Mouse (Mus musculus): ENCODE data around the gene Col6a3.

Col6a3 gene

GRCm38 (mm10) chr1:90843836-90844235 is at the start of gene Col6a3:
TSS of gene Col6a3 (minus strand) at chr1:90843971.
- peak; percentile 61 to 71 for DNase-seq

GRCm38 (mm10) chr1:90885771-90886460 is 42.1 kb upstream of the Col6a3 start:
- no peak for DNase-seq

- no peak for DNase-seq
Measured at GRCm38 (mm10) chr1:90876486-90877270, 32.9 kb upstream of the Col6a3 start.

- peak in 1 of 2 experiments; percentile 26 for DNase-seq
Measured at GRCm38 (mm10) chr1:90875961-90876360, 32.2 kb upstream of the Col6a3 start.

- DNase-seq: no peak
Measured at GRCm38 (mm10) chr1:90875371-90875770, 31.6 kb upstream of the Col6a3 start.

- no peak for DNase-seq
Measured at GRCm38 (mm10) chr1:90870581-90870980, 26.8 kb upstream of the Col6a3 start.

GRCm38 (mm10) chr1:90866734-90867133 is 23.0 kb upstream of the Col6a3 start:
- DNase-seq: peak in 1 of 2 experiments; percentile 10

GRCm38 (mm10) chr1:90855880-90856279 is 12.1 kb upstream of the Col6a3 start:
- DNase-seq: no peak

GRCm38 (mm10) chr1:90849836-90850235 is 6.1 kb upstream of the Col6a3 start:
- DNase-seq: peak; percentile 53 to 58

GRCm38 (mm10) chr1:90845206-90845605 is 1.4 kb upstream of the Col6a3 start:
- DNase-seq: no peak

- peak in 1 of 2 experiments; percentile 15 for DNase-seq
Measured at GRCm38 (mm10) chr1:90842789-90843587, 783 bp downstream of the Col6a3 start.

- peak; percentile 78 to 85 for DNase-seq
Measured at GRCm38 (mm10) chr1:90840250-90840649, 3.5 kb downstream of the Col6a3 start.

- DNase-seq: no peak
Measured at GRCm38 (mm10) chr1:90838657-90839056, 5.1 kb downstream of the Col6a3 start.

- no peak for DNase-seq
Measured at GRCm38 (mm10) chr1:90838221-90838620, 5.5 kb downstream of the Col6a3 start.

GRCm38 (mm10) chr1:90836178-90836740 is 7.5 kb downstream of the Col6a3 start:
- no peak for DNase-seq

GRCm38 (mm10) chr1:90834701-90835100 is 9.1 kb downstream of the Col6a3 start:
- DNase-seq: no peak

GRCm38 (mm10) chr1:90830006-90830405 is 13.8 kb downstream of the Col6a3 start:
- peak in 1 of 2 experiments; percentile 32 for DNase-seq

- DNase-seq: peak; percentile 68 to 71
Measured at GRCm38 (mm10) chr1:90813226-90813625, 30.5 kb downstream of the Col6a3 start.

GRCm38 (mm10) chr1:90808930-90809329 is 34.8 kb downstream of the Col6a3 start:
- no peak for DNase-seq

GRCm38 (mm10) chr1:90803104-90803503 is 40.7 kb downstream of the Col6a3 start:
- no peak for DNase-seq

GRCm38 (mm10) chr1:90801067-90801466 is 42.7 kb downstream of the Col6a3 start:
- DNase-seq: no peak

GRCm38 (mm10) chr1:90800466-90800865 is 43.3 kb downstream of the Col6a3 start:
- no peak for DNase-seq

Data from cerebellum, postnatal 10 days (tissue).